In genomic region chr5:115450410-115451317, GRCm38 (mm10) we compare ENCODE assay signal across 18 mouse cellular contexts. TPM values are rescaled to one million over a fixed set of nuclear protein-coding genes. Genes with fewer than 3 reads are reported as not detected.
A peak's percentile ranks its signal among the peaks of the same experiment; 100 is the strongest.
DNase-seq lines count a peak whose midpoint lies in the region; ATAC-seq and TF ChIP-seq lines count a peak whose summit lies in the region.
"Had no signal": no experiment of that assay in that cellular context is flagged by ENCODE, and none has a peak within 500 bp of the region (broad histone marks: within the 10 kb centered on the region; RNA-seq: fewer than 3 reads in every experiment).

No protein-coding gene starts in this region.

- H3K4me3 ChIP-seq in heart, embryonic 12.5 days = no peak overlapping the region
- H3K4me3 ChIP-seq in liver, embryonic 15.5 days (replicated peaks) = no peak overlapping the region
- H3K4me3 ChIP-seq in hindbrain, embryonic 13.5 days = no peak overlapping the region
- no peak overlapping the region for H3K4me3 ChIP-seq in midbrain, postnatal 0 days (ENCODE audit: low read depth, low read length)
- H3K4me3 ChIP-seq: neural tube, embryonic 13.5 days had no signal

- H3K9ac ChIP-seq in heart, embryonic 12.5 days = no peak overlapping the region
- H3K9ac ChIP-seq in liver, embryonic 15.5 days = no peak overlapping the region
- H3K9ac ChIP-seq in hindbrain, embryonic 13.5 days = no peak overlapping the region
- H3K9ac ChIP-seq in midbrain, postnatal 0 days (replicated peaks; ENCODE audit: low read length, poor library complexity, severe bottlenecking) = no peak overlapping the region
- H3K9ac ChIP-seq: neural tube, embryonic 13.5 days had no signal

- peaks cover 28% of the 10 kb centered on the region for H3K4me1 ChIP-seq in heart, embryonic 12.5 days (replicated peaks)
- no peaks in the 10 kb centered on the region for H3K4me1 ChIP-seq in liver, embryonic 15.5 days (replicated peaks)
- H3K4me1 ChIP-seq in hindbrain, embryonic 13.5 days (replicated peaks) = no peaks in the 10 kb centered on the region
- no peaks in the 10 kb centered on the region for H3K4me1 ChIP-seq in midbrain, postnatal 0 days (ENCODE audit: insufficient read depth, low read length)
- H3K4me1 ChIP-seq: neural tube, embryonic 13.5 days had no signal

- peak; percentile 40; the same call in 1 of the 2 replicates for ATAC-seq in heart, embryonic 12.5 days (ENCODE audit: insufficient number of reproducible peaks, low FRiP score)
- ATAC-seq in liver, embryonic 15.5 days (ENCODE audit: insufficient read depth) = peak; percentile 9; the same call in 1 of the 2 replicates
- peak; percentile 25; the same call in 1 of the 2 replicates for ATAC-seq in hindbrain, embryonic 13.5 days (ENCODE audit: low FRiP score)
- peak; percentile 10; the same call in 1 of the 2 replicates for ATAC-seq in midbrain, postnatal 0 days (ENCODE audit: low FRiP score)
- ATAC-seq: intestine, embryonic 16.5 days had no signal

- 70% methylated on average over 27 of the region's 27 CpGs for WGBS in heart, embryonic 12.5 days
- WGBS in liver, embryonic 15.5 days (ENCODE audit: insufficient replicate concordance) = 71% methylated on average over 27 of the region's 27 CpGs
- WGBS in hindbrain, embryonic 13.5 days = 87% methylated on average over 27 of the region's 27 CpGs
- WGBS in midbrain, postnatal 0 days = 83% methylated on average over 27 of the region's 27 CpGs

- no peaks in the 10 kb centered on the region for H3K27me3 ChIP-seq in heart, embryonic 12.5 days (replicated peaks)
- H3K27me3 ChIP-seq in liver, embryonic 15.5 days = no peaks in the 10 kb centered on the region
- no peaks in the 10 kb centered on the region for H3K27me3 ChIP-seq in hindbrain, embryonic 13.5 days
- H3K27me3 ChIP-seq in midbrain, postnatal 0 days (ENCODE audit: insufficient read depth, low read length) = no peaks in the 10 kb centered on the region
- H3K27me3 ChIP-seq: neural tube, embryonic 13.5 days had no signal

- TF ChIP-seq CTCF in midbrain, postnatal 0 days (IDR thresholded peaks at IDR 0.05) = no peak

- H3K9me3 ChIP-seq in heart, embryonic 12.5 days (replicated peaks) = no peaks in the 10 kb centered on the region
- H3K9me3 ChIP-seq in liver, embryonic 15.5 days (replicated peaks) = no peaks in the 10 kb centered on the region
- H3K9me3 ChIP-seq in hindbrain, embryonic 13.5 days = no peaks in the 10 kb centered on the region
- H3K9me3 ChIP-seq in midbrain, postnatal 0 days (ENCODE audit: low read length) = no peaks in the 10 kb centered on the region
- H3K9me3 ChIP-seq: neural tube, embryonic 13.5 days had no signal

- H3K27ac ChIP-seq in heart, embryonic 12.5 days (ENCODE audit: poor library complexity, severe bottlenecking) = peak overlapping the region; percentile 41; the same call in 1 of the 2 replicates
- H3K27ac ChIP-seq in liver, embryonic 15.5 days (replicated peaks) = no peak overlapping the region
- 0 out of 2 replicates have a peak overlapping the region, but pooled peaks have one; percentile 12 for H3K27ac ChIP-seq in hindbrain, embryonic 13.5 days
- no peak overlapping the region for H3K27ac ChIP-seq in midbrain, postnatal 0 days (ENCODE audit: low read depth, low read length)
- H3K27ac ChIP-seq: kidney, postnatal 0 days; neural tube, embryonic 13.5 days had no signal

- no peak for DNase-seq in heart, adult 8-10 months (ENCODE audit: low spot score)
- no peak for DNase-seq in liver
- no peak for DNase-seq in midbrain, postnatal 0 days (ENCODE audit: low spot score)
- no peak for DNase-seq in spleen, postnatal 36 days (ENCODE audit: low spot score in 2 of 2)
- DNase-seq: adrenal gland, postnatal 10 days; cerebellum, adult 9-11 months; lung, adult 18-20 months had no signal

- peaks cover 27% of the 10 kb centered on the region for H3K36me3 ChIP-seq in heart, embryonic 12.5 days
- H3K36me3 ChIP-seq in liver, embryonic 15.5 days (replicated peaks) = no peaks in the 10 kb centered on the region
- H3K36me3 ChIP-seq in hindbrain, embryonic 13.5 days = peaks cover 88% of the 10 kb centered on the region
- H3K36me3 ChIP-seq in midbrain, postnatal 0 days (ENCODE audit: insufficient read depth, low read length) = peaks cover 45% of the 10 kb centered on the region

- H3K4me2 ChIP-seq in heart, embryonic 12.5 days = peak overlapping the region; percentile 43
- H3K4me2 ChIP-seq in liver, embryonic 15.5 days = no peak overlapping the region
- no peak overlapping the region for H3K4me2 ChIP-seq in hindbrain, embryonic 13.5 days
- no peak overlapping the region for H3K4me2 ChIP-seq in midbrain, postnatal 0 days (ENCODE audit: low read depth, low read length, poor library complexity, severe bottlenecking)
- H3K4me2 ChIP-seq: neural tube, embryonic 13.5 days had no signal

RNA-seq across cellular contexts. Expression of gene Pla2g1b, which starts 15.4 kb away (rescaled TPM):
- 0.72 and 1.3 TPM in 2 replicates for polyA plus RNA-seq in heart, embryonic 12.5 days (2016; fragmentation: Nextera tagmentation; extraction: Ambion mirVana)
- total RNA-seq in heart, adult 8-10 months (2022) = not detected
- polyA plus RNA-seq in liver, embryonic 15.5 days (2015; fragmentation: Nextera tagmentation; extraction: Ambion mirVana) = not detected in 2 replicates
- not detected in 2 replicates for polyA plus RNA-seq in hindbrain, embryonic 13.5 days (2015; fragmentation: Nextera tagmentation; extraction: Ambion mirVana)
- total RNA-seq in midbrain, postnatal 0 days (2014; rRNA removed) = not detected in 2 replicates
- not detected in 2 replicates for polyA plus RNA-seq in midbrain, postnatal 0 days (2015; fragmentation: Nextera tagmentation; extraction: Ambion mirVana)
- total RNA-seq: adrenal gland, postnatal 10 days; gastrocnemius, postnatal 4 days; layer of hippocampus, adult 8-10 months; left cerebral cortex, postnatal 10 days; megakaryocyte-erythroid progenitor cell, adult 5-6 weeks had no signal
- polyA plus RNA-seq: C2C12 had no signal

RNA-seq across cellular contexts. Expression of gene Msi1, which starts 21.3 kb away (rescaled TPM):
- 6.7 and 6.8 TPM in 2 replicates for polyA plus RNA-seq in heart, embryonic 12.5 days (2016; fragmentation: Nextera tagmentation; extraction: Ambion mirVana)
- total RNA-seq in heart, adult 8-10 months (2022) = under 1 TPM; 0.16 to 0.52 (median 0.25) TPM
- polyA plus RNA-seq in liver, embryonic 15.5 days (2015; fragmentation: Nextera tagmentation; extraction: Ambion mirVana) = 0.36 and 0.44 TPM in 2 replicates
- polyA plus RNA-seq in hindbrain, embryonic 13.5 days (2015; fragmentation: Nextera tagmentation; extraction: Ambion mirVana) = 71.8 and 76.9 TPM in 2 replicates
- total RNA-seq in midbrain, postnatal 0 days (2014; rRNA removed) = 72.5 and 82.9 TPM in 2 replicates
- polyA plus RNA-seq in midbrain, postnatal 0 days (2015; fragmentation: Nextera tagmentation; extraction: Ambion mirVana) = 41.1 and 52.1 TPM in 2 replicates
- total RNA-seq: megakaryocyte-erythroid progenitor cell, adult 5-6 weeks had no signal

RNA-seq across cellular contexts. Expression of gene Sirt4, which starts 33.9 kb away (rescaled TPM):
- 14.7 and 18.0 TPM in 2 replicates for polyA plus RNA-seq in heart, embryonic 12.5 days (2016; fragmentation: Nextera tagmentation; extraction: Ambion mirVana)
- total RNA-seq in heart, adult 8-10 months (2022) = 10 to 100 TPM; 17.9 to 21.4 (median 19.6) TPM
- polyA plus RNA-seq in liver, embryonic 15.5 days (2015; fragmentation: Nextera tagmentation; extraction: Ambion mirVana) = 6.0 and 6.1 TPM in 2 replicates
- polyA plus RNA-seq in hindbrain, embryonic 13.5 days (2015; fragmentation: Nextera tagmentation; extraction: Ambion mirVana) = 30.0 TPM in 2 replicates
- 19.5 and 25.6 TPM in 2 replicates for total RNA-seq in midbrain, postnatal 0 days (2014; rRNA removed)
- 22.4 and 27.0 TPM in 2 replicates for polyA plus RNA-seq in midbrain, postnatal 0 days (2015; fragmentation: Nextera tagmentation; extraction: Ambion mirVana)

RNA-seq across cellular contexts. Expression of gene Pxn, which starts 55.8 kb away (rescaled TPM):
- 41.1 and 41.7 TPM in 2 replicates for polyA plus RNA-seq in heart, embryonic 12.5 days (2016; fragmentation: Nextera tagmentation; extraction: Ambion mirVana)
- 10 to 100 TPM; 31.2 to 43.4 (median 34.1) TPM for total RNA-seq in heart, adult 8-10 months (2022)
- 15.2 and 16.8 TPM in 2 replicates for polyA plus RNA-seq in liver, embryonic 15.5 days (2015; fragmentation: Nextera tagmentation; extraction: Ambion mirVana)
- 19.9 and 23.4 TPM in 2 replicates for polyA plus RNA-seq in hindbrain, embryonic 13.5 days (2015; fragmentation: Nextera tagmentation; extraction: Ambion mirVana)
- 34.6 and 39.4 TPM in 2 replicates for total RNA-seq in midbrain, postnatal 0 days (2014; rRNA removed)
- 15.3 and 15.9 TPM in 2 replicates for polyA plus RNA-seq in midbrain, postnatal 0 days (2015; fragmentation: Nextera tagmentation; extraction: Ambion mirVana)

Comparison
In these comparisons a context has a peak if more than half of its experiments do, and no peak if none do; other contexts are left out.
1. H3K27ac ChIP-seq: peak in heart, embryonic 12.5 days (single experiment) and hindbrain, embryonic 13.5 days (single experiment); none in liver, embryonic 15.5 days (single experiment) and midbrain, postnatal 0 days (single experiment).
2. Peak in every context shown above with its lines, with median percentiles within 50 percentile points of each other: ATAC-seq.